Mouse (Mus musculus): ENCODE measurements around the gene Gm3448. TPM values are rescaled to one million over a fixed set of nuclear protein-coding genes. Genes with fewer than 3 reads are reported as not detected.
A peak's percentile ranks its signal among the peaks of the same experiment; 100 is the strongest.
"Not testable (repeated sequence)": the region's sequence is repeated elsewhere in the genome, so short reads cannot be mapped to it uniquely, and the experiment has no call there.

Gene Gm3448
- total RNA-seq, 2 experiments from 2014 or later, result 6.6 to 7.7 TPM

DNA sequence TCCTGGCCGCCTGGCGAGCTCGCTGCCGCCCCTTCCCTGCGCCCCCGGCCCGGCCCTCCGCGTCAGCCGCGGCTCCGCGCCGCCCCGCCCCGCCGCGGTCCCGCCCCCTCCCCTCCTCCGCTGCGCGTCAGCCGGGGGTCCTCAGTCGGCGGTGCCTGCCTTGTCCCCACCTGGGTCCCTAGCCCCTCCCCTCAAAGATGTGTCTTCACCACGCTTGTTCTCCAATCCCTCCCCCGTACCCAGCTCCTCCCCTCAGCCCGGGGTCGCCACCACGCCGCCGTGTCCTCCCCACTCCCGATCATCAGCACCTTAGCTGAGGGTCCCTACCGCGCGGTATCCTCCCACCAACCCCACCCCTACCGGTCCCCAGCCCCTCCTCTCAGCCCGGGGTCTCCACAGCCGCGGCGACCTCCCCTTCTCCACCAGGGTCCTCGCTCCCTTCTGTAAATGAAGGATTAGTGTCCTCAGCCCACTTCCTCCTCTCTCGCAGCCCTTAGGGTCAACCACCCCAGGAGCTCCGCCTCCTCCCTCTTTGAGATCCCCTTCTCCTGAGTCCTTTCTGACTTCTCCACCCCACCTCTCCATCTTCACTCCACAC is 79.7 kb downstream of the Gm3448 start:
- DNase-seq; intact Hi-C loops (cut with DNase I): not testable (repeated sequence)

DNA sequence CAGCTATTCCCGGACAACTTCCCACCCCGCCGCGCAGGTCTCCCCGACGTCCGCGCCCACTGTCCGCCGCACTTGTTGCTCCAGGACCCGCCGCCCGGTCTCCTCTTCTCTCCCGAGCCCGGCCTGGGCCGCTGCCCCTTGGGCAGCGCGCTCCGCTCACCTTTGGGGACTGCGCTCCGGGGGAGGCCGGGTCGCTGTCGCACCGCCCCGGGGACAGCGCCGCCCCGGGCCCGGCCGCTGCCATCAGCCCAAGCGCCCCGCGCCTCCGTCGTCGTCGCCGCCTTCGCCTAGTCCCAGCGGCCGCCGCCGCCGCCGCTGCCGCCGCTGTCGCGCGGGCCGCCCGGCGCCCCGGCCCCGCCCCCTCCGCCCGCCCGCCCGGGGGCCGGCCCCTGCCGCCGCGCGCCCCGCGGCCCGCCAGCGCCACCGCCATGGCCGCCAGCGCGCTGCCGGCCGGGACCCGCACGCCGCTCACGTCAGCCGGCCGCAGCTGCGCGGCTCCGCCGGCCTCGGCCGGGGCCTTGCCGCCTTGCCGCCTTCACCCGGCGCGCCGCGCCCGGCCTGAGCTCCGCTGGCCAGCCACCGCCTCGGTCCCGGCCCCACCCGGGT is 80.3 kb downstream of the Gm3448 start, which contains the start of gene Phf10:
Gene Phf10, minus strand, starts transcription at position 323 of the 606 bp plus-strand sequence.
- DNase-seq, result peak; percentile 24
- intact Hi-C loops (cut with DNase I), result not testable (repeated sequence)

DNA sequence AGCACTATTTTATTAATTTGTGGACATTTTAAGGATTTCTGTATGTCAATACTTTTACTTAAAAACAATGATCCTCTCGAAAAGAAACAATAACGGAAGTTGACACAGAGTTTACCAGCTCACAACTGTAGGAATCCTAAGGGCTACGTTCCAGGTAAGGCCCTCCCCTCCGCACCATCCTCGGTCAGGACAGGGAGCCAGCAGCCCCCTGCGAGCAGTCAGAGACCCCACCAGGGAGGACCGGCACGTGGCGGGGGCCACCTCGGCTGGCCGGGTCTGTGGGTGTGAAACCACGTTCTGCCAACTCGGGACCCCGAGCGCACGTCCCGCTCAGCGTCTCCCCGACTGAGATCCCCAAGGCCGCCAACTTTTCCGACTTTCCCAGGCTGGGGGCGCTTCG is 80.8 kb downstream of the Gm3448 start:
- intact Hi-C loops (cut with DNase I), result no loop called here
- peak; percentile 20 for DNase-seq

DNA sequence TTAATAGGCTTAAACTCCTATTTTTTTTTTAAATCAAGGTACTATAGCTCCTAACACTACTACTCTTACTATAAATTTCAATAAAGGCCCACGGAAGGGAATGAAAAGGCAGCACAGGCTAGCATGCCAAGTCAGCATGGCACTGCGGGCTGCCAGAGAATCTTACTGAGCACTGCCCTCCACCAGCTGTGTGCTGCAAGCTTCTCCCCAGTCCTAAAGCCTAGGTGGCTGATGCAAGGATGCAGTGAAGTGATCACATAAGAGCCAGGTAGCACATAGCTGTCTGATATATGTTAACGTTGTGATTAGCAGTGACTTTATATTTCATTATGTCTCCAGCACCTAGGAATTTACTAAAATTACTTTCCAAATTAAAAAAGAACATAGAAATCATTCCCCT is 81.4 kb downstream of the Gm3448 start:
- intact Hi-C loops (cut with DNase I), result no loop called here
- peak; percentile 7 for DNase-seq

DNA sequence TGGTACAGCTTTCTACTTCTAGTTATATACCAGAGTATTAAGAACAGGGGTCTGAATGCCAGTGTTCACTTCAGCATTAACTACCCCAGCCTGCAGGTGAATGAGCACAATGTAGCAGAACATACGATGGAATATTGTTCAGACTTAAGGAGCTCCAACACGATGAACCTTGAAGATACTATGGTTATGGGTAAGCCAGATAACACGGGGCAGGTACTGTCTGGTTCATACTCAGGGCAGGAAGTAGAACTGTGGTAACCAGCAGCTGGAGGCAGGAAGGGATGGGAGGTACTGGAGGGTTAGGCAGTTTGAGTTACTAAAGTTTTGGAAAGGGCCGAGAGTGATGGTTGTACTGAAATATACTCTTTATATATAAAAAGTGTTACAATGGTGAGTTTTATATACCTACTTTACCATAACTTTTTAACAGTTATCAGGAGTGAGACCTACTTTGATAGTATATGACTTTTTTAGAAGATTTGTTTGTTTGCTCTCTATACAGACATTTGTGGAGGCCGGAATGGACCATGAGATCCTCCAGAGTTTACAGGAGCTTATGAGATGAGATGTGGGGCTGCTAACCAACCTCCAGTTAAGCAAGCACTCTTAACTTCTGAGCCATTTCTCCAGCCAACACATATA is 82.5 kb downstream of the Gm3448 start:
- intact Hi-C loops (cut with DNase I), result no loop called here
- DNase-seq, result no peak

DNA sequence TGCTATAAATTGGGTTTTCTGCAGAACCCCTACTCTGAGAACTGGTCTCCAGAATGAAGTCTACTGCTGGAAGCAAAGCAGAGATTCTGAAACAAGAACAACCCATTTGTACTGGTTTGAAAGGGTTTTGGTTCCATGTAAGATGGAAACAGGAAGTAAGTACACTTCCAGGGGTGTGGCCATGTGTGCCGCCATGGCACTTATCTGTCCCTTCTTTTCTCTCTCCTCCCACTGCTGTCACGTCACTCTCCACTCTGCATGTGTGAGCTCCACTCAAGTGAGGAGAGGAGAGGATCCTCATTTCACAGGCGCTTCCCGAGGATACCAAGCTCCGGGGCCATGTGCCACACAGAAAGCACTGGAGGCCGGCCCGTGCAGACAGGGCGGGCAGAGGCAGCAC is 87.9 kb downstream of the Gm3448 start:
- DNase-seq, result no peak
- intact Hi-C loops (cut with DNase I), result no loop called here

DNA sequence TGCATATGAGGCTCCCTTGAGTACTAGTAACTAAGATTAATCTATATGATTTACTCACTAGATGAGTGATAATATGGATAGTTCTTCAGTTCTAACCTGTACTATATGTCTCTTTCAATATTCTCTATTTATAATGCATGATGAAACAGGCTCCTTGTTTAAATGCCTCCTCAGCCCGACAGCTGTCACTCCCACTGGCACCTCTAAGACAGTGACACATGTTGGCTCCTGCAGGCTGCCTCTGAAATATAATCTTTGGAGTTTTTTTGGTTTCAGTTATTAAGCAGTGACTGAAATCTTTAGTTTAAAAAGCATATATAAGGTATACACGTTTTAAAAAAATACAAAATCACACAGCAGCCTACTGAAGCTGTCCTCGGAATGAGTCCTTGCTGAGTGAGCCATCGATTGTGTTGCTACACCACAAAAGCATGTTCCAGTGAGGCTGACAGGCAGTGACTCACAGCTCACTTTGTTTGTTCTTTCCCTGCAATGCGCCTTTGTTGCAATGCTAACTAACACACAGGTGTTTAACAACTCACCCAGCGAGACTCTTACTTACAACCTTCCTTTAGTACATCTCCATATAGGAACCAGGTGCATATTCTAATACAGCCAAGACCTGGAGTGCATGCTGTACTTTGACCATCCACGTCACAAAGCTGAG is 92.0 kb downstream of the Gm3448 start:
- DNase-seq, result no peak
- intact Hi-C loops (cut with DNase I), result no loop called here

Other genes with a start within 250 kb of the Gm3448 start
- gene Wdr27, start 98.4 kb downstream of the Gm3448 start, total RNA-seq (2021), result 1 to 10 TPM; 2.9 to 5.5 TPM
- 10 to 100 TPM; 21.7 to 22.0 TPM for gene 1600012H06Rik, start 98.4 kb downstream of the Gm3448 start, total RNA-seq (2021)
- 10 to 100 TPM; 80.8 to 85.9 TPM for gene Phf10, start 80.3 kb downstream of the Gm3448 start, total RNA-seq (2021)
- 1 to 10 TPM; 5.6 to 9.2 TPM for gene 9030025P20Rik, start 63.1 kb downstream of the Gm3448 start, total RNA-seq (2021)
- gene Gm3417, start 62.7 kb downstream of the Gm3448 start, total RNA-seq (2021), result not detected
- 1 to 10 TPM; 3.1 to 3.7 TPM for gene Gm3435, start 31.4 kb downstream of the Gm3448 start, total RNA-seq (2021)
- 10 to 100 TPM; 56.5 to 58.0 TPM for gene Ermard, start 329 bp downstream of the Gm3448 start, total RNA-seq (2021)
- 1 to 10 TPM in 1 of 2 experiments, under 1 TPM in 1; 0.79 to 3.2 TPM for gene Tcte3, start within 50 bp of the Gm3448 start, total RNA-seq (2021)